Mouse (Mus musculus): ENCODE results near the gene Smim12. TPM values are rescaled to one million over a fixed set of nuclear protein-coding genes. Genes with fewer than 3 reads are reported as not detected.
A peak's percentile ranks its signal among the peaks of the same experiment; 100 is the strongest.

Smim12 gene
- polyA plus RNA-seq, 1 experiment: 19.3 TPM

GRCm38 (mm10) chr4:127264183-127264554, 20.6 kb downstream of the Smim12 start:
- no peaks in the 10 kb centered on the region for H3K36me3 ChIP-seq (ENCODE audit: control insufficient read depth, insufficient read depth, low read length)
- WGBS: 62% methylated on average over 5 of the region's 5 CpGs
- H3K4me1 ChIP-seq (ENCODE audit: control insufficient read depth, insufficient read depth, insufficient read length): no peaks in the 10 kb centered on the region
- peak overlapping the region; percentile 27; the same call in 1 of the 2 replicates for H3K27ac ChIP-seq (ENCODE audit: insufficient read depth, low read length)
- no peaks in the 10 kb centered on the region for H3K27me3 ChIP-seq (ENCODE audit: control insufficient read depth, insufficient read depth, low read length)
- TF ChIP-seq CTCF (IDR thresholded peaks at IDR 0.05; ENCODE audit: extremely low read depth, insufficient read depth, insufficient read length, insufficient replicate concordance) (no peak), POLR2A (IDR thresholded peaks at IDR 0.05; ENCODE audit: low read depth, low read length) (no peak)
- no peak overlapping the region for H3K4me3 ChIP-seq (ENCODE audit: extremely low read depth, insufficient read depth, insufficient read length)
- DNase-seq (ENCODE audit: low read depth in 1 of 2, low spot score in 2 of 2): no peak

DNA sequence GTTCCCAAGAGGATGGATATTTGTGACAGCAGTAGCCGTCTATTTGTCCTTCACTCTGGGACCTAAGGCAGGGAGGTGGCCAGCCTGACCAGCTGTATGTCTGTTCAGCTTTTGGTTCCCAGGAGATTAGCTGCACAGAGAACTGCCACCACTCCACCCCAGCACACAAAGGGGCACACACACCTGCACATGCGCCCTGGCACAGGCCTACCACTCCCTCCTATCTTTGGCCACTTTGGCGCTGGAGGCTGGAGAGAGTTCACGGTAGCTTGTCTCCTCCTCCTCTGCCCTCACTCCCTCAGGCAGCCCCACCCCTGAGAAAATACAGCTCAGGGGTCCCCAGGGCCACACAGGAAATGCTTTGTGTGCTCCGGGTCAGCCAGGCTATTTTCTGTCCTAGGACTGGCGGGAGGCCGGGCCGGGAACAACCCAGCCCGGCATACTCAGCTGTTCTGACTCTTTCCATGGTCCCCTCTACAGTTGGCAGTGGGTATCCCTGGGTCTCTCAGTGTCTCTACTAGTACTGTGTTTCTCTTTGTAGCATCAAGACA, 34.9 kb downstream of the Smim12 start:
- no peak for DNase-seq (ENCODE audit: low read depth in 1 of 2, low spot score in 2 of 2)
- H3K27ac ChIP-seq (ENCODE audit: insufficient read depth, low read length): peak overlapping the region; percentile 33; the same call in 1 of the 2 replicates
- no peak for TF ChIP-seq POLR2A (IDR thresholded peaks at IDR 0.05; ENCODE audit: low read depth, low read length)
- TF ChIP-seq CTCF (IDR thresholded peaks at IDR 0.05; ENCODE audit: extremely low read depth, insufficient read depth, insufficient read length, insufficient replicate concordance): no peak

DNA sequence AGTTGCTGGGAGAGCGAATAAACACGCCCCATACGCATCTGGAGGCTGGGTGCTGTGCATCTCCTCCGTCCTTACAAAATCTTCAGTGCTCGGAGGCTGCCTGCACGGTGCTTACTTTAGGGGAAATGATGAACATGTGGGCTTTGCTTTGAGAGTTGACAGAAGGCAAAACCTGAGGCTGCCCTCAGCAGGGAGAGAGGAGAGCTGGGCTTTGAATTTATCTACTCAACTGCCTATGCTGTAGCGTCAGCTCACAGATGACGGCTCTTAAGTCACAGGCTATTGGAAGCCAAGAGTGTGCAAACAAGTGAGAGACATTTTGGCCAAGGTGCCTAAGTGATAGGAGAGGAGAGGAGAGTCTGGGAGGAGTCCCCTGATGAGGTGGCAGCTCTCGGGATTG, 35.7 kb downstream of the Smim12 start:
- Histone ChIP-seq H3K36me3 (ENCODE audit: control insufficient read depth, insufficient read depth, low read length) (no peaks in the 10 kb centered on the region), H3K4me1 (ENCODE audit: control insufficient read depth, insufficient read depth, insufficient read length) (peaks cover 3% of the 10 kb centered on the region; the same call in 1 of the 2 replicates), H3K27ac (ENCODE audit: insufficient read depth, low read length) (no peak overlapping the region; the same call in 1 of the 2 replicates), H3K27me3 (ENCODE audit: control insufficient read depth, insufficient read depth, low read length) (no peaks in the 10 kb centered on the region), H3K4me3 (ENCODE audit: extremely low read depth, insufficient read depth, insufficient read length) (no peak overlapping the region)
- TF ChIP-seq POLR2A (IDR thresholded peaks at IDR 0.05; ENCODE audit: low read depth, low read length): no peak
- no peak for TF ChIP-seq CTCF (IDR thresholded peaks at IDR 0.05; ENCODE audit: extremely low read depth, insufficient read depth, insufficient read length, insufficient replicate concordance)
- DNase-seq (ENCODE audit: low read depth in 1 of 2, low spot score in 2 of 2): no peak
- 83% methylated on average over 9 of the region's 9 CpGs for WGBS

More for the DNA sequence above, 34.9 kb downstream of the Smim12 start:
- H3K4me1 ChIP-seq (ENCODE audit: control insufficient read depth, insufficient read depth, insufficient read length): peaks cover 3% of the 10 kb centered on the region; the same call in 1 of the 2 replicates
- WGBS: 37% methylated on average over 9 of the region's 9 CpGs
- no peaks in the 10 kb centered on the region for H3K36me3 ChIP-seq (ENCODE audit: control insufficient read depth, insufficient read depth, low read length)
- H3K27me3 ChIP-seq (ENCODE audit: control insufficient read depth, insufficient read depth, low read length): no peaks in the 10 kb centered on the region
- no peak overlapping the region for H3K4me3 ChIP-seq (ENCODE audit: extremely low read depth, insufficient read depth, insufficient read length)

- no peak overlapping the region for H3K27ac ChIP-seq (ENCODE audit: insufficient read depth, low read length)
- H3K4me1 ChIP-seq (ENCODE audit: control insufficient read depth, insufficient read depth, insufficient read length): no peaks in the 10 kb centered on the region
- H3K4me3 ChIP-seq (ENCODE audit: extremely low read depth, insufficient read depth, insufficient read length): no peak overlapping the region
- H3K36me3 ChIP-seq (ENCODE audit: control insufficient read depth, insufficient read depth, low read length): no peaks in the 10 kb centered on the region
- 59% methylated on average over 4 of the region's 4 CpGs for WGBS
- no peaks in the 10 kb centered on the region for H3K27me3 ChIP-seq (ENCODE audit: control insufficient read depth, insufficient read depth, low read length)
- TF ChIP-seq POLR2A (IDR thresholded peaks at IDR 0.05; ENCODE audit: low read depth, low read length) (no peak), CTCF (IDR thresholded peaks at IDR 0.05; ENCODE audit: extremely low read depth, insufficient read depth, insufficient read length, insufficient replicate concordance) (no peak)
- DNase-seq (ENCODE audit: low read depth in 1 of 2, low spot score in 2 of 2): no peak
These were observed 43.3 kb downstream of the Smim12 start for GRCm38 (mm10) chr4:127286907-127287306.

DNA sequence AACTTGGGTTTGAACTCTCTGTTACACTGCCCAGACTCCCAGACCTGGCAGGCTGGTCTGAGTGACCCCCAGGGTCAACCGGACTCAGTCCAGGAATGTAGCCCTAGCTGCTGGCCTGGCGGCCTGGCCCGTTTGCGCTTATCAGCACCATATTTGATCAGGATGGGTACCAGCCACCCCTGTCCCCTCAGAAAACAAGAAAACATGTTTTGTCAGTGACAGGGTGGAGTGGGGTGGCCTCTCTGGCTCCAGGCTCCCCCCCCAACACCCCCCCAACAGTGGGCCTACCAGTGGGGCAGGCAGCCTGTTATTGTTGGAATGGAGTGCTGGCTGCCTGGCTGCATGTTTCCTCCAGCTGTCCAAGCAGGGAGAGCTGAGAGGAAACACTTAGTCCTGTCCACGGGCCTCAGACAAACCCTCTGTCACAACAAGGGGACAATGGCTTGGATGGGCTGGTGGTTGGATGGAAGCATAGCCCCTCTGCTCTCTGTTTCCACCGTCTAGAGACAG, 45.5 kb downstream of the Smim12 start:
- 72% methylated on average over 6 of the region's 6 CpGs for WGBS
- no peak overlapping the region for H3K4me3 ChIP-seq (ENCODE audit: extremely low read depth, insufficient read depth, insufficient read length)
- no peak for DNase-seq (ENCODE audit: low read depth in 1 of 2, low spot score in 2 of 2)
- H3K36me3 ChIP-seq (ENCODE audit: control insufficient read depth, insufficient read depth, low read length): no peaks in the 10 kb centered on the region
- no peaks in the 10 kb centered on the region for H3K27me3 ChIP-seq (ENCODE audit: control insufficient read depth, insufficient read depth, low read length)
- H3K27ac ChIP-seq (ENCODE audit: insufficient read depth, low read length): no peak overlapping the region
- H3K4me1 ChIP-seq (ENCODE audit: control insufficient read depth, insufficient read depth, insufficient read length): no peaks in the 10 kb centered on the region
- TF ChIP-seq POLR2A (IDR thresholded peaks at IDR 0.05; ENCODE audit: low read depth, low read length) (no peak), CTCF (IDR thresholded peaks at IDR 0.05; ENCODE audit: extremely low read depth, insufficient read depth, insufficient read length, insufficient replicate concordance) (no peak)

DNA sequence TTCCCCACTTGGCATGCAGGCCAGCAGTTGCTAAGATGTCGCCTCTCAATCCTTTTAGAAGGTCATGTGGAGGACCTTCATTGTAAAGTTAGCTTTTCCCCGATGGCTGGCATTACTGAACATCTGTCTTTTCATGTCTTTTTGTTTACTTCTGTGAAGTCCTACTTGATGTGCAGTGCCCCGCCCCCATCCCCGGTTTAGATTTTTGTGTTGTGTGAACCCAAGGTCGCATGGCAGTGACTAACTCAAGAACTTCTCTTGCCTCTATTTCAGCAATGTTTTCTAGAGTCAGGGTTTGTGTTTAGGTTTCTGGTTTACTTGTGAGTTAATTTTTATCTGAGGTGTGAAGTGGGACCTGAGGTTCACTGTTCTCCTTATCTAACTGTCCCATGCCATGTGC, 49.0 kb downstream of the Smim12 start:
- Histone ChIP-seq H3K4me1 (ENCODE audit: control insufficient read depth, insufficient read depth, insufficient read length) (no peaks in the 10 kb centered on the region), H3K27ac (ENCODE audit: insufficient read depth, low read length) (no peak overlapping the region), H3K36me3 (ENCODE audit: control insufficient read depth, insufficient read depth, low read length) (no peaks in the 10 kb centered on the region), H3K27me3 (ENCODE audit: control insufficient read depth, insufficient read depth, low read length) (no peaks in the 10 kb centered on the region), H3K4me3 (ENCODE audit: extremely low read depth, insufficient read depth, insufficient read length) (no peak overlapping the region)
- no peak for DNase-seq (ENCODE audit: low read depth in 1 of 2, low spot score in 2 of 2)
- 85% methylated on average over 5 of the region's 5 CpGs for WGBS
- TF ChIP-seq POLR2A (IDR thresholded peaks at IDR 0.05; ENCODE audit: low read depth, low read length) (no peak), CTCF (IDR thresholded peaks at IDR 0.05; ENCODE audit: extremely low read depth, insufficient read depth, insufficient read length, insufficient replicate concordance) (no peak)

Other genes with a start within 250 kb of the Smim12 start
- gene Sfpq, start 222.5 kb upstream of the Smim12 start, polyA plus RNA-seq (2012; rRNA removed): 51.4 and 71.4 TPM in 2 replicates
- gene Zmym1, start 182.6 kb upstream of the Smim12 start, polyA plus RNA-seq (2012; rRNA removed): 1.0 and 1.3 TPM in 2 replicates
- 2.5 and 3.1 TPM in 2 replicates for gene Zmym6, start 166.4 kb upstream of the Smim12 start, polyA plus RNA-seq (2012; rRNA removed)
- 9.2 and 13.4 TPM in 2 replicates for gene Tmem35b, start 120.1 kb upstream of the Smim12 start, polyA plus RNA-seq (2012; rRNA removed)
- 0.85 and 1.1 TPM in 2 replicates for gene Dlgap3, start 74.6 kb upstream of the Smim12 start, polyA plus RNA-seq (2012; rRNA removed)
- 15.4 and 18.1 TPM in 2 replicates for gene Gja4, start 70.3 kb downstream of the Smim12 start, polyA plus RNA-seq (2012; rRNA removed)
- 0.08 and 0.13 TPM in 2 replicates for gene Gjb3, start 87.1 kb downstream of the Smim12 start, polyA plus RNA-seq (2012; rRNA removed)
- not detected in 2 replicates for gene Gjb4, start 110.3 kb downstream of the Smim12 start, polyA plus RNA-seq (2012; rRNA removed)
- 0.29 TPM in 1 of 2 replicates, not detected in the other for gene Gjb5, start 114.4 kb downstream of the Smim12 start, polyA plus RNA-seq (2012; rRNA removed)

Measured in spleen, adult 2 months (tissue).